Mouse (Mus musculus): ENCODE measurements around the gene Spred2. TPM values are rescaled to one million over a fixed set of nuclear protein-coding genes. Genes with fewer than 3 reads are reported as not detected.

The Spred2 gene
- polyA plus RNA-seq, 1 experiment from 2014 or later: 7.1 TPM

DNA sequence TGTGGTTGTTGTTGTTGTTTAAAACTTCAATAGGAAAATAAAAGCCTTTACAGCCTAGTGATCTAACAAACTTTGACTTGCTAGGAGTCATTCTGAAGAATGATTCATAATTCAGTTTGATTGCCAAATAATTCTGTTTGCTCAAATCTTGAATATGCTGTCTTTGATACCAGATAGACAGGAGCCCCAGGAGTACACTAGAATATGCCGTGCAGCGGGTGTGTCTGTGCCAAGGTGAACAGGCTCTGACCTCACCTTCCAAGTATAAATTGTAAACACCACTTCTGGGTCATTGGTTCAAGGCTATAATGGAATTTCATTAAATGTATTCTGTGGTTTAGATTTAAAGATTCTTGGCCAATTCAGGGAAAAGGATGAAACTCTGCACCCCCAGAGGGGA, 66.6 kb downstream of the Spred2 start:
- Histone ChIP-seq H3K9ac (no peak overlapping the region), H3K36me3 (no peaks in the 10 kb centered on the region), H3K27me3 (replicated peaks) (no peaks in the 10 kb centered on the region), H3K4me2 (replicated peaks) (no peak overlapping the region), H3K4me3 (replicated peaks) (no peak overlapping the region), H3K4me1 (replicated peaks) (peaks cover 66% of the 10 kb centered on the region), H3K9me3 (no peaks in the 10 kb centered on the region), H3K27ac (peak overlapping the region; percentile 24; the same call in 1 of the 2 replicates)
- ATAC-seq: no peak
- WGBS: 38% methylated on average over 2 of the region's 2 CpGs

DNA sequence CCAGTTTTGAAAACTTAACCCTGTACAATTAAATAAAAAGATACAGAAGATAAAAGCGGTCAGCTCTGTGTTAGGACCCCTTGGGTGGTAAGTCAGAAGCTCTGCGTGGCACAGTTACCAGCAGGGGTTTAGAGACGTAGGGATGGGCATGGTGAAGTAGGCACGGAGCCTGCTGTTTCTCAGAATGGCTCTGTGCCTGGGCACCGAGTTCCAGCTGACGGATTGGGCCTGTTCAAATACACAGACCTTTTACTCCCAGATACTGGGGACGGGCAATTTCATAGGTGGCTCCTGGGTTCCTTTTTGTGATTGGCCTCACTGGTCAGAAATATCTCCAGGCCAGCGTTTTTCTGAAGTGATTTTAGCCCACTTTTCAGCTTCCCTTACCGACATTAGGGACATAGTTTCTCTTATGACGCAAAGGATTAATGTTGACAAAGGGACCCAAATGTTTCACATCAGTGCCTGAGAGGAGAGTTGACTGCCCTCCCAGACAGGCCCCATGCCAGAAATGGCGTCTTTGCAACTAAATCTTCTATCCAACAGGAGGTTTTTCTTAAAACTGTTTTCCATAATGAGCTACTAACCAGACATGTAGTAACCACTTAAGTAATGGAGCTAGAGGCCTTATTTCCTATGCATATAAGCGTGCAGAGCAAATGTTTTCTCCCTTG, 67.3 kb downstream of the Spred2 start:
- Histone ChIP-seq H3K36me3 (no peaks in the 10 kb centered on the region), H3K9ac (no peak overlapping the region), H3K27me3 (replicated peaks) (no peaks in the 10 kb centered on the region), H3K27ac (peak overlapping the region; percentile 24), H3K4me2 (replicated peaks) (0 out of 2 replicates have a peak overlapping the region, but pooled peaks have one; percentile 22), H3K4me1 (replicated peaks) (peaks cover 61% of the 10 kb centered on the region), H3K4me3 (replicated peaks) (no peak overlapping the region), H3K9me3 (no peaks in the 10 kb centered on the region)
- WGBS: 31% methylated on average over 12 of the region's 12 CpGs
- no peak for ATAC-seq

DNA sequence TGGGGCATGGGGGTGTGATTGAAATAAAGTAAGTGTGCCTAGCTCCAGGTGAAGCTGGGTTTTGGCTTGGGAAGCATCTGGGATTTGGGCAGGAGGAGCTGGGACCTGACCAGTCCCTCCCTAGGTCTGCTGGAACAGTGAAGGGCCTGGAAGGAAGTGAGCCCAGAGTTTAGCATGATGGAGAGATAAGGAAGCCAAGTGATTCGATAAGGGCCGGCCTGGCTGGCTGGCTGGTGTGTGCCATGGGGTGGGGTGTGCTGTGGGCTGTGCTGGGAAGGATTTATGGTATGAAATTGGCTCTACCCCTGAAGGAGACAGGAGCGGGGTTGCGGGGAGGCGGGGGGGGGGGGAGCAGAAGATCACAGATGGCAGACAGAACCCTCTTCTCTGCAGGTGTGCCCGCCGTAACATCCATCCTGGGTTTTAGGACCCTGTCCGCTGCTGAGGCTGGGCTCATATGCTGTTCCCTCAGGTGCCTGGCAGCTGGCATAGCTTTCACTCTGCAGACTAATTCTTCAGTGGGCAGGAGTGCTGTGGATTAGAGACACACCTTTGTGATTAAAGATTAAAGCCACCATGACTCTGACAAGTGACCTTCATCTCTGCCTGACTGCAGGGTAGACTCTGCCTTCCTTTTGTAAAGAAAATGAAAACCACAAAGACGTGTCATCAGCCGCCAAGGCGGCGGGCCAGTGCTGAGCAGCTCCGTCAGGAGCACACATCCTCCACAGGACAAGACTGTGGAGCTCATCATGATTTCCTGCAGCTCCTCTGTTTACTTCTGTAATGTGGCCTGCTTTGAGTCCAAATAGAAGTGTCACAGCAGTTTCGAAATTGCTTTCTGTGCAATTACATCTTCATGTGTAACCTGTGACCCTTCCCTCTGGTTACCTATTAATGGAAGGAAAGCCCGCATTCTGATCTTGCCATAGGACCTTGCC, 68.4 kb downstream of the Spred2 start:
- Histone ChIP-seq H3K4me1 (replicated peaks) (peaks cover 49% of the 10 kb centered on the region), H3K27me3 (replicated peaks) (no peaks in the 10 kb centered on the region), H3K36me3 (no peaks in the 10 kb centered on the region), H3K27ac (peak overlapping the region; percentile 58), H3K4me3 (replicated peaks) (no peak overlapping the region), H3K9ac (no peak overlapping the region), H3K9me3 (no peaks in the 10 kb centered on the region), H3K4me2 (replicated peaks) (peak overlapping the region; percentile 33; the same call in 1 of the 2 replicates)
- 39% methylated on average over 14 of the region's 15 CpGs for WGBS
- ATAC-seq: peak; percentile 46

DNA sequence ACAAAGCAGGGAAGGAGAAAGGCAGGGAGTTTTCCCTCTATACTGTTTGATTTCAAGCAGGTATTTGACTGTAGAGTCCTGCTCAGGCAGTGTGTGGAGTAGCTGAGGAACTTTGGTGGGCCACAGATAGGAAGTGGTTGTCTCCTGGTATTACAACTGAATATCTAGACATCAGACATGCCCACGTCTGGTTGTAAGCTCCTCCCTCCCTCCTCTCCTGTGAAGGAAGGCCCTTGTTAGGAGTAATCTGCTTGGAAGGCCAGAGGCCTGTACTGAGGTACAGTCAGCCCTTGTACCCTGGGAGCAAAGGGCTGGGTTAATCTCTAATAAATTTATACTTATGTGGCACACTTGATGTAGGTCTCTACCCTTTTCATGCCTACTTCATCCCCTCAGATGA, 69.6 kb downstream of the Spred2 start:
- 44% methylated on average over 1 of the region's 1 CpGs for WGBS
- Histone ChIP-seq H3K9me3 (no peaks in the 10 kb centered on the region), H3K27ac (0 out of 2 replicates have a peak overlapping the region, but pooled peaks have one; percentile 58), H3K4me3 (replicated peaks) (no peak overlapping the region), H3K4me1 (replicated peaks) (peaks cover 41% of the 10 kb centered on the region), H3K27me3 (replicated peaks) (no peaks in the 10 kb centered on the region), H3K4me2 (replicated peaks) (no peak overlapping the region), H3K36me3 (no peaks in the 10 kb centered on the region), H3K9ac (no peak overlapping the region)
- ATAC-seq: peak; percentile 62

DNA sequence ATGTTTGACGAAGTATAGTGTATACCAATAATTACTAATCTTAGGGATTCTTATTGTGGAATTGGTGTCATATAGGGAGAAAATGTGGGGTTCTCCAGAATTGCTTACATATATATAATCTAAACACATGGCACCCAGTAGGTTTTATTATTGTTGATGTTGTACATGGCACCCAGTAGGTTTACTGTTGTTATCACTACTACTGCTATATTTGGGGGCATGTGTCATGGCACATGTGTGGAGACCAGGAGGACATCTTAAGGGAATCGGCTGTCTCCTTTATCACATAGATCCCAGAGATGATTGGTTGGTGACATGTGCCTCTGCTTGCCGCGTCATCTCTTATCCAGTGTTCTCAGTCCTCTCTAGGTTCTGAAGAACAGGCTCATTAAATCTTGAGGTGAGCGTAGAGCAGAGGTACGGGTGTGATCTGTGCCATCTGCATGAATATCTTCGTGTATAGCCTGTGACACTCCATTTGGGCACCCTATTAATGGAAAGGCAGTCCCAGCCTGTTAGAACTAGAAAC, 70.2 kb downstream of the Spred2 start:
- Histone ChIP-seq H3K27ac (no peak overlapping the region), H3K4me3 (replicated peaks) (no peak overlapping the region), H3K4me1 (replicated peaks) (peaks cover 36% of the 10 kb centered on the region), H3K9ac (no peak overlapping the region), H3K9me3 (no peaks in the 10 kb centered on the region), H3K4me2 (replicated peaks) (no peak overlapping the region), H3K36me3 (no peaks in the 10 kb centered on the region), H3K27me3 (replicated peaks) (no peaks in the 10 kb centered on the region)
- 95% methylated on average over 7 of the region's 7 CpGs for WGBS
- ATAC-seq: no peak

DNA sequence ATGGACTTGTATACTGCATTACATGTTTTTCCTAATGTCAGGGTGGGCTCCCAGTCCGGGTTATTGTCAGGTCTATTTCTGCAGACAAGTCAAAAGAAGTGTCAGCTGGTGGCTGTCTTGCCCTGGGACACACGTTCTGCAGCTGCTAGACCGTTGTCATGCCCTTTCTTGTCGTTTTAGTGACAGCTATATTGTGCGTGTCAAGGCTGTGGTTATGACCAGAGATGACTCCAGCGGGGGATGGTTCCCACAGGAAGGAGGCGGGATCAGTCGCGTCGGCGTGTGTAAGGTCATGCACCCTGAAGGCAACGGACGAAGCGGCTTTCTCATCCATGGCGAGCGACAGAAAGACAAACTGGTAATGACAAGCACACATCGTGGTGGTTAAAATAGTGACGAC, 73.8 kb downstream of the Spred2 start:
- Histone ChIP-seq H3K4me1 (replicated peaks) (peaks cover 10% of the 10 kb centered on the region), H3K4me2 (replicated peaks) (no peak overlapping the region), H3K36me3 (peaks cover 4% of the 10 kb centered on the region; the same call in 1 of the 2 replicates), H3K9me3 (no peaks in the 10 kb centered on the region), H3K4me3 (replicated peaks) (no peak overlapping the region), H3K27me3 (replicated peaks) (no peaks in the 10 kb centered on the region), H3K9ac (no peak overlapping the region), H3K27ac (no peak overlapping the region)
- 60% methylated on average over 18 of the region's 18 CpGs for WGBS
- ATAC-seq: no peak

DNA sequence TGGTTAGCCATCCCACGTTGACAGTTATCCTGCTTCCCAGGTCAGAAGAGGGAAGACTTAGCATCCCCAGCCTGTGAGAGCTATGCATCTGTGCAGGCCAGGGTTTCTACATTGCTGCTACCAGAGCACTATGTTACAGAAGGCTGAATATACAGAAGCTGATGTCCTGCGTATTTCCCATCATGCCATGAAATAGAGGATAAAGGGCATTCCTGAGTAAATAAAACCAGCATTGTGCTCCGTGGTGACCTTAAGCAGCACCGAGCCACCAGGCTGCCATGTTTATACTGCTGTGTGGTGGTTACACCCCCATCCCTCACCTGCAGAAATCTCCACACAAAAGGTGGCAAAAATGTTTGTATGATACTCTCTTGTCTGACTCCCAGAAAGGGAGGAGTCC, 78.7 kb downstream of the Spred2 start:
- H3K4me1 ChIP-seq (replicated peaks): no peaks in the 10 kb centered on the region
- H3K4me3 ChIP-seq (replicated peaks): no peak overlapping the region
- 74% methylated on average over 4 of the region's 4 CpGs for WGBS
- H3K9ac ChIP-seq: no peak overlapping the region
- no peaks in the 10 kb centered on the region for H3K9me3 ChIP-seq
- H3K4me2 ChIP-seq (replicated peaks): no peak overlapping the region
- no peaks in the 10 kb centered on the region for H3K27me3 ChIP-seq (replicated peaks)
- H3K36me3 ChIP-seq: peaks cover 14% of the 10 kb centered on the region; the same call in 1 of the 2 replicates
- no peak for ATAC-seq
- no peak overlapping the region for H3K27ac ChIP-seq

DNA sequence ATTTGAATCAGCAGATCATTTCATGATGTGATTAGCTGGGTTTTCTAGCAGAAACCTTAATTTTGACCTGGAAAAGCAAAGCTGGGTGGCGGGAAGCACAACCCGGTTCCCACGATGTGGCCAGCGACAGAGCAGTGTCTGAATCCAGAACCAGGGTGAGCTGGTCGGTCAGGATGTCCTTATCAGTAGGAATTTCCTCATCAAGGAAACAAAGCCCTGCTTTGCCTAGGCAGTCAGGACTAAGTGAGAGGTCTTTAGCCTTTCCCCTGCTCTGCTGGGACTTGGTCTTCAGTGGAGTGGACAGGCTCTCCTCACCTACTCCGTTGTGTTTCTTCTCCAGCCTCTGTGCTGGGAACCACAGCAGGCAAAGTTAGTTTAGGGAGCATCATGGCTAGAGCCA, 83.5 kb downstream of the Spred2 start:
- WGBS: 70% methylated on average over 6 of the region's 6 CpGs
- Histone ChIP-seq H3K27ac (no peak overlapping the region), H3K4me3 (replicated peaks) (no peak overlapping the region), H3K36me3 (peaks cover 18% of the 10 kb centered on the region), H3K9me3 (no peaks in the 10 kb centered on the region), H3K9ac (no peak overlapping the region), H3K4me1 (replicated peaks) (0 out of 2 replicates have a peak, but pooled peaks cover 6% of the 10 kb centered on the region), H3K4me2 (replicated peaks) (no peak overlapping the region), H3K27me3 (replicated peaks) (no peaks in the 10 kb centered on the region)
- ATAC-seq: no peak

DNA sequence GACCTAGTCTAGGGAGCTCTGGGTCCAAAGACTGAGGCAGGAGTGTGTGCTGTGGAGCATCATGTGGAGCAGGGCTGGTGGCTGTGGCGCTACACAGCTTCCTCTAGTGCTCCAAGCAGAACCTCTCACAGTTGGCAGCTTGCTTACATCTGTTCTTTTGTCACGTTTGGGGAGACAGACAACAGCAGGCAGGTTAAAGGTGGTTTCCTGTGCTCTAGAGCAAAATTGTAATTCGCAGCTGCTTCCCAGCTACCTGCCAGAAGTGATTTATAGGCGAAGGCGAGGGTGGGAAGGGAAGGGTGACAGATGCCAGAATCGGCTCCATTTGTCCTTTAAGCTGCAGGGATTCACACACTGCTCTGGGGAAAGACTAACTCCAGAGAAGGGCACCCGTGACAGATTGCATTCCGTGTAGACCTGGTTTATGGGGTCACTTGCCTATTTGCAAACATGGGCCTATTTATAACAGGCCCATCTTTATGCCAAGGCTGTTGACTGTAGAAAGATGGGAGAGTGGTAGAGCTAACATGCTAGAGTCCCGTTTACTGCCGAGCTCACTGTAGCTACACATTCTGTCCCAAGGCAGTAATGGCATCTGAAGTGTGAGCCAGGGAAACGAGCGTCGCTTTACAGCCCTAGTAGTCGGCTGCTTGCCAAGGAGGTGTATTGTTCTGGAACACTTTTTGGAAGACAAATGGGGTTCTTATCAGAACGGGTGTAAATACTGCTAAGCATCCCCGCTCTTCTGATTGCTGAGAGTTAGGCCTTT, 87.2 kb downstream of the Spred2 start:
- peak overlapping the region; percentile 36; the same call in 1 of the 2 replicates for H3K27ac ChIP-seq
- no peak for ATAC-seq

DNA sequence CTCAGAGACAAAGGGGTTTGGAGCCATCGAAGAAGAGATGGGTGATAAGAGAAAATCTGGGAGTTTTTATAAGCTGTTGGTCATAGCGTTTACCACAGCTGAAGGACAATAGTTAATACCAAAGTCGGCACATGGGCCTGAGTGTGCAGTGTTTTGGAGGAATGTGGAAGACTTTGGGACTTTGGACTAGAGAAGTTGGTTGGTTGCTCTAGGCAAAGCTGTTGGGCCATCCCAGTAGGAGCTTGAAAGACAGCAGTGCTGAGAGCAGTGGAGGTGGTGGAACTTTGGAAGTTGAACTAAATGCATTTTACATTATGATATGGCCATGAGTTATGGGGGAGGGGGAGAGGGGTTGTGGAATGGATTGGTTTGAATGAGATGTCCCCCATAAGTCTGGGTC, 89.2 kb downstream of the Spred2 start:
- H3K9ac ChIP-seq: no peak overlapping the region
- 96% methylated on average over 3 of the region's 3 CpGs for WGBS
- 0 out of 2 replicates have a peak, but pooled peaks cover 6% of the 10 kb centered on the region for H3K4me1 ChIP-seq (replicated peaks)
- peaks cover 26% of the 10 kb centered on the region for H3K36me3 ChIP-seq
- no peak for ATAC-seq
- no peaks in the 10 kb centered on the region for H3K9me3 ChIP-seq
- H3K4me2 ChIP-seq (replicated peaks): no peak overlapping the region
- H3K27ac ChIP-seq: no peak overlapping the region
- H3K27me3 ChIP-seq (replicated peaks): no peaks in the 10 kb centered on the region
- H3K4me3 ChIP-seq (replicated peaks): no peak overlapping the region

More for the DNA sequence above, 87.2 kb downstream of the Spred2 start:
- Histone ChIP-seq H3K27me3 (replicated peaks) (no peaks in the 10 kb centered on the region), H3K4me1 (replicated peaks) (0 out of 2 replicates have a peak, but pooled peaks cover 6% of the 10 kb centered on the region), H3K4me2 (replicated peaks) (no peak overlapping the region), H3K36me3 (peaks cover 20% of the 10 kb centered on the region), H3K4me3 (replicated peaks) (no peak overlapping the region), H3K9me3 (no peaks in the 10 kb centered on the region), H3K9ac (no peak overlapping the region)
- 30% methylated on average over 16 of the region's 16 CpGs for WGBS

DNA sequence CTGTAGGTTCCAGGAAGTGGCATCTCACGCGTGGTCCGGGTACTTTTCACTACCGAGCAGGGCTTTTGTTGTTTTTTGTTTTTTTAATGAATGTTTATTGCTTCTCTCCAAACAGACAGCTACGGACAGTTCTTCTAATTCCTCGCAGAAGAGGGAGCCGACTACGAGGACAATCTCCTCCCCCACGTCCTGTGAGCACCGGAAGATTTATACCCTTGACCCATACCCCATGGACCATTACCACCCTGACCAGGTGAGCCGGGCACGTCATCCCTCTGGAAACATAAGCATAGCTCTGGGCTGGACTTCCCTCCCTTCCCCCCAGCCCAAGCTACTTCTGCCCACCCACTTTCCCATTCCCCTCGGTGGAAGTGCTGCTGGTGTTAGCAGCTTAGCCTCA, 93.8 kb downstream of the Spred2 start:
- H3K27me3 ChIP-seq (replicated peaks): no peaks in the 10 kb centered on the region
- H3K27ac ChIP-seq: no peak overlapping the region
- no peaks in the 10 kb centered on the region for H3K4me1 ChIP-seq (replicated peaks)
- 89% methylated on average over 13 of the region's 13 CpGs for WGBS
- no peak for ATAC-seq
- peaks cover 59% of the 10 kb centered on the region for H3K36me3 ChIP-seq
- no peak overlapping the region for H3K4me2 ChIP-seq (replicated peaks)
- no peak overlapping the region for H3K9ac ChIP-seq
- H3K9me3 ChIP-seq: peaks cover 19% of the 10 kb centered on the region
- H3K4me3 ChIP-seq (replicated peaks): no peak overlapping the region

DNA sequence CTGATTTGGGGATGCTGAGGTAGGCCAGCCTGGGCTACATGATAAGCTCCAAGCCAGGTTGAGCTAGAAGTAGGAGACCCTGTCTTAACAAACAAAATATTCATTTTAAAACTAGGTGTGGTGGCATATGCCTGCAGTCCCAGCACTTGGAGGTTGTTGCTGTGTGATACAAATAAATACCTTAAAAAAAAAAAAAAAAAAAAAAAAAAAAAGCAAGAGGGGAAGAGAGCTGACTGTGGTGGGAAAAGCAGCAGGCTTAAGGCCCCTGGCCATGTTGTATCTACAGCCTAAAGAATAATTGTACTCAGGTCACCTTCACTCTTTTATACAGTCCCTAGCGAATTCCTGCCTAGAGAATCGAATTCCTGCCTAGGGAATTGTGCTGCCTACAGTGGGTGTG, 94.7 kb downstream of the Spred2 start:
- no peaks in the 10 kb centered on the region for H3K27me3 ChIP-seq (replicated peaks)
- peaks cover 59% of the 10 kb centered on the region for H3K36me3 ChIP-seq
- H3K9ac ChIP-seq: no peak overlapping the region
- H3K4me2 ChIP-seq (replicated peaks): no peak overlapping the region
- WGBS: 94% methylated on average over 2 of the region's 2 CpGs
- H3K27ac ChIP-seq: no peak overlapping the region
- no peaks in the 10 kb centered on the region for H3K4me1 ChIP-seq (replicated peaks)
- no peak overlapping the region for H3K4me3 ChIP-seq (replicated peaks)
- ATAC-seq: no peak
- peaks cover 19% of the 10 kb centered on the region for H3K9me3 ChIP-seq

All from intestine, embryonic 15.5 days (tissue).